Mouse (Mus musculus) stomach, embryonic 15.5 days (tissue): Measurements from ENCODE around the gene Gm15091. TPM values are rescaled to one million over a fixed set of nuclear protein-coding genes. Genes with fewer than 3 reads are reported as not detected.
"Not testable (repeated sequence)": the region's sequence is repeated elsewhere in the genome, so short reads cannot be mapped to it uniquely, and the experiment has no call there.

ENCODE experiments used
- ATAC-seq: fragments of 200-750 bp; cut with Nextera tagmentation; 2 replicates; pipeline ENCODE4 v1.8.0; 2017; ENCODE audit warnings: low read depth, moderate number of reproducible peaks, moderate TSS enrichment; ENCODE audit not compliant: insufficient read depth, low FRiP score
- H3K27ac ChIP-seq: fragments of 300-500 bp; sonication (generic); 2 replicates; pipeline ENCODE4 v1.5.1; 2015; ENCODE audit warnings: mild to moderate bottlenecking, inconsistent platforms
- H3K27me3 ChIP-seq: fragments of 300-500 bp; sonication (generic); replicated peaks from 2 replicates; pipeline ENCODE4 v1.6.1; 2015; ENCODE audit warnings: inconsistent platforms
- H3K36me3 ChIP-seq: fragments of 300-500 bp; sonication (generic); 2 replicates; pipeline ENCODE4 v1.6.1; 2015; ENCODE audit warnings: inconsistent platforms
- H3K4me1 ChIP-seq: fragments of 300-500 bp; sonication (generic); 2 replicates; pipeline ENCODE4 v1.6.1; 2015; ENCODE audit warnings: inconsistent platforms
- H3K4me2 ChIP-seq: fragments of 300-500 bp; sonication (generic); 2 replicates; pipeline ENCODE4 v1.6.1; 2015; ENCODE audit warnings: mild to moderate bottlenecking, inconsistent platforms
- H3K4me3 ChIP-seq: fragments of 300-500 bp; sonication (generic); replicated peaks from 2 replicates; pipeline ENCODE4 v1.5.1; 2015; ENCODE audit warnings: inconsistent platforms
- H3K9ac ChIP-seq: fragments of 300-500 bp; sonication (generic); 2 replicates; pipeline ENCODE4 v1.6.1; 2015; ENCODE audit warnings: inconsistent platforms
- H3K9me3 ChIP-seq: fragments of 300-500 bp; sonication (generic); 2 replicates; pipeline ENCODE4 v1.6.1; 2016; ENCODE audit warnings: inconsistent platforms
- WGBS: fragments of 180-500 bp; shearing (Covaris S2); methylation state at CpG from one replicate; pipeline ENCODE4 v1.1.7; 2015; 5-methylcytosine and 5-hydroxymethylcytosine counted together
- polyA plus RNA-seq: library from polyadenylated mRNA; unstranded; fragments of >200 nt; fragmentation: Nextera tagmentation; extraction: Ambion mirVana; gene quantifications from 2 replicates; pipeline ENCODE4 v1.2.1, GENCODE M21; 2015

Gene Gm15091
- not detected in 2 replicates for polyA plus RNA-seq

GRCm38 (mm10) chrX:149941355-149941754, at the start of gene Gm15091:
TSS of gene Gm15091 (plus strand) at chrX:149941655.
- WGBS: 83% methylated on average over 5 of the region's 6 CpGs
- H3K27me3 ChIP-seq, H3K36me3 ChIP-seq, ATAC-seq, H3K4me3 ChIP-seq, H3K9me3 ChIP-seq, H3K9ac ChIP-seq, H3K27ac ChIP-seq, H3K4me2 ChIP-seq, H3K4me1 ChIP-seq: not testable (repeated sequence)

Other genes starting within 250 kb of the Gm15091 start
- not detected in 2 replicates for gene Gm15097, start 157.2 kb upstream of the Gm15091 start, polyA plus RNA-seq